In the genomic region with DNA sequence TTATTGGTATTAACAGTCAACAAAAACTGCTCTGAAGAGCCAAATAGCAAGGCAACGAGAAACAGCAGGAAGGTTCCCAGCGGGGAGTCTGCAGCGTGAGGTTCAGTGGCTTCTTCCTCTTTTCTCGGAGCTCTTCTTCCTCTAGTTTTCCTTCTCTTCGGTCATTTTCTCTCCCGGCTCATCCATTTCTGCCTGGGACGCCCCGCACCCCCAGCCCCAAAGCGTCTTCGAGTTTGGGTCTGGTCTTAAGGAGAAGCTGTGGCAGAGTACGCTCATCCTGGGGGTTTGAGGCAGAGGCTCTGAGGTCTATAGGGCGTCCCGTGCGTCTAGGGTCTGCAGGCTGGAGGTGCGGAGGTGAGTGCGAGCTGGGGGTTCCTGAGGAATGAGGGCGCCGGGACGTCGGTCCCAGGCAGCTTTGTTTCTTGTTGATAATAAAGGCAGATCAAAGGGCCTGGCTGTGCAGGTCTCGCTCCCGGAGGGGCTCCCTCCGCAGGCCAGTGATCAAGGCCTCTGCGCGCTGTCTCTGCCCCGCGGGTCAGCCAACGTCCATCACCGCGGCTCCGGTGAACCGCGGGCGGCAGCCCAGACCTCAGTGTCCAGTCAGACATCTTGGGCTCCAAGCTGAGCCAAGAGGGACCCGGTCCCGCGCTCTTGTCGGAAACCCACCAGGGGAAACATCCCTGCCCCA, we compare ENCODE assay signal across 7 mouse cellular contexts. TPM values are rescaled to one million over a fixed set of nuclear protein-coding genes. Genes with fewer than 3 reads are reported as not detected.
DNase-seq lines count a peak whose midpoint lies in the region; ATAC-seq and TF ChIP-seq lines count a peak whose summit lies in the region.

No protein-coding gene starts in this region.

- H3K9ac ChIP-seq in lung, postnatal 0 days (replicated peaks; ENCODE audit: low read depth): no peak overlapping the region
- H3K9ac ChIP-seq in hindbrain, postnatal 0 days (replicated peaks; ENCODE audit: low read length): no peak overlapping the region
- H3K9ac ChIP-seq in neural tube, embryonic 11.5 days (ENCODE audit: low read length): peak overlapping the region; percentile 42

- H3K27me3 ChIP-seq in lung, postnatal 0 days (replicated peaks; ENCODE audit: insufficient read depth, low read length): peaks cover 66% of the 10 kb centered on the region
- peaks cover 57% of the 10 kb centered on the region for H3K27me3 ChIP-seq in hindbrain, postnatal 0 days (ENCODE audit: insufficient read depth, low read length)
- peaks cover 75% of the 10 kb centered on the region for H3K27me3 ChIP-seq in neural tube, embryonic 11.5 days (ENCODE audit: control insufficient read depth, insufficient read depth, low read length)

- DNase-seq in lung, postnatal 0 days (ENCODE audit: low spot score): peak; percentile 25
- DNase-seq in lung, postnatal 10 days: no peak
- peak; percentile 73 for DNase-seq in embryo, embryonic 9.5 days (ENCODE audit: extremely low spot score)
- peak; percentile 16 for DNase-seq in hindbrain, postnatal 0 days (ENCODE audit: low spot score)
- DNase-seq in neural tube, embryonic 11.5 days (ENCODE audit: low spot score): peak; percentile 57
- no peak for DNase-seq in adrenal gland, postnatal 36 days
- DNase-seq in left cerebral cortex, adult 9 months (ENCODE audit: low spot score in 2 of 2): no peak

- no peak for TF ChIP-seq EP300 in lung, postnatal 0 days (IDR thresholded peaks at IDR 0.05)

- TF ChIP-seq CTCF in lung, postnatal 0 days (IDR thresholded peaks at IDR 0.05): no peak
- TF ChIP-seq CTCF in hindbrain, postnatal 0 days (IDR thresholded peaks at IDR 0.05; ENCODE audit: low read depth): no peak

- 2% methylated on average over 38 of the region's 38 CpGs for WGBS in lung, postnatal 0 days
- WGBS in hindbrain, postnatal 0 days: 3% methylated on average over 38 of the region's 38 CpGs
- WGBS in neural tube, embryonic 11.5 days: under 1% methylated on average over 38 of the region's 38 CpGs

- H3K4me3 ChIP-seq in lung, postnatal 0 days (ENCODE audit: low read depth, low read length): no peak overlapping the region
- H3K4me3 ChIP-seq in hindbrain, postnatal 0 days (ENCODE audit: low read length): 0 out of 2 replicates have a peak overlapping the region, but pooled peaks have one; percentile 7
- H3K4me3 ChIP-seq in neural tube, embryonic 11.5 days (ENCODE audit: low read depth, low read length): peak overlapping the region; percentile 26

- no peaks in the 10 kb centered on the region for H3K9me3 ChIP-seq in lung, postnatal 0 days (ENCODE audit: low read length)
- H3K9me3 ChIP-seq in hindbrain, postnatal 0 days (ENCODE audit: low read length): no peaks in the 10 kb centered on the region
- H3K9me3 ChIP-seq in neural tube, embryonic 11.5 days (ENCODE audit: control insufficient read depth, low read length): no peaks in the 10 kb centered on the region

- ATAC-seq in lung, postnatal 0 days: no peak
- ATAC-seq in hindbrain, postnatal 0 days: no peak
- no peak for ATAC-seq in neural tube, embryonic 11.5 days (ENCODE audit: insufficient read depth, low FRiP score, low TSS enrichment)

- H3K27ac ChIP-seq in lung, postnatal 0 days (ENCODE audit: low read length): no peak overlapping the region
- no peak overlapping the region for H3K27ac ChIP-seq in hindbrain, postnatal 0 days
- H3K27ac ChIP-seq in neural tube, embryonic 11.5 days (ENCODE audit: low read depth, low read length): 0 out of 2 replicates have a peak overlapping the region, but pooled peaks have one; percentile 58

- no peaks in the 10 kb centered on the region for H3K36me3 ChIP-seq in lung, postnatal 0 days (ENCODE audit: insufficient read depth, low read length)
- H3K36me3 ChIP-seq in hindbrain, postnatal 0 days (ENCODE audit: insufficient read depth, low read length): no peaks in the 10 kb centered on the region
- H3K36me3 ChIP-seq in neural tube, embryonic 11.5 days (ENCODE audit: control insufficient read depth, insufficient read depth, low read length): no peaks in the 10 kb centered on the region

- H3K4me2 ChIP-seq in lung, postnatal 0 days (replicated peaks; ENCODE audit: low read depth, low read length): no peak overlapping the region
- H3K4me2 ChIP-seq in hindbrain, postnatal 0 days (ENCODE audit: low read depth, low read length): peak overlapping the region; percentile 13; the same call in 1 of the 2 replicates
- peak overlapping the region; percentile 39 for H3K4me2 ChIP-seq in neural tube, embryonic 11.5 days (ENCODE audit: low read depth)

- peaks cover 11% of the 10 kb centered on the region; the same call in 1 of the 2 replicates for H3K4me1 ChIP-seq in lung, postnatal 0 days (ENCODE audit: insufficient read depth, low read depth, low read length)
- H3K4me1 ChIP-seq in hindbrain, postnatal 0 days (ENCODE audit: insufficient read depth, low read length): 0 out of 2 replicates have a peak, but pooled peaks cover 4% of the 10 kb centered on the region
- H3K4me1 ChIP-seq in neural tube, embryonic 11.5 days (ENCODE audit: control insufficient read depth, insufficient read depth, low read length): peaks cover 20% of the 10 kb centered on the region

RNA-seq across cellular contexts. Expression of a gene that starts 5.4 kb away (rescaled TPM):
- polyA plus RNA-seq in lung, postnatal 0 days (2015; fragmentation: Nextera tagmentation; extraction: Ambion mirVana): not detected in 2 replicates
- 1.7 and 3.8 TPM in 2 replicates for total RNA-seq in hindbrain, postnatal 0 days (2014; rRNA removed)
- polyA plus RNA-seq in hindbrain, postnatal 0 days (2015; fragmentation: Nextera tagmentation; extraction: Ambion mirVana): 0.49 and 0.63 TPM in 2 replicates
- 1.8 and 2.0 TPM in 2 replicates for polyA plus RNA-seq in neural tube, embryonic 11.5 days (2014; fragmentation: Nextera tagmentation; extraction: Ambion mirVana)
- total RNA-seq in adrenal gland, postnatal 36 days (2021): not detected

RNA-seq across cellular contexts. Expression of a gene that starts 35.2 kb away (rescaled TPM):
- 10.9 and 12.8 TPM in 2 replicates for polyA plus RNA-seq in lung, postnatal 0 days (2015; fragmentation: Nextera tagmentation; extraction: Ambion mirVana)
- 2.9 and 3.1 TPM in 2 replicates for total RNA-seq in hindbrain, postnatal 0 days (2014; rRNA removed)
- 6.2 and 7.1 TPM in 2 replicates for polyA plus RNA-seq in hindbrain, postnatal 0 days (2015; fragmentation: Nextera tagmentation; extraction: Ambion mirVana)
- 12.4 and 14.5 TPM in 2 replicates for polyA plus RNA-seq in neural tube, embryonic 11.5 days (2014; fragmentation: Nextera tagmentation; extraction: Ambion mirVana)
- 10 to 100 TPM; 18.8 to 26.8 TPM for total RNA-seq in adrenal gland, postnatal 36 days (2021)

RNA-seq across cellular contexts. Expression of a gene that starts 35.3 kb away (rescaled TPM):
- 38.9 and 39.3 TPM in 2 replicates for polyA plus RNA-seq in lung, postnatal 0 days (2015; fragmentation: Nextera tagmentation; extraction: Ambion mirVana)
- 2.4 and 3.3 TPM in 2 replicates for total RNA-seq in hindbrain, postnatal 0 days (2014; rRNA removed)
- polyA plus RNA-seq in hindbrain, postnatal 0 days (2015; fragmentation: Nextera tagmentation; extraction: Ambion mirVana): 25.2 and 31.5 TPM in 2 replicates
- 21.0 and 23.0 TPM in 2 replicates for polyA plus RNA-seq in neural tube, embryonic 11.5 days (2014; fragmentation: Nextera tagmentation; extraction: Ambion mirVana)
- 10 to 100 TPM; 15.7 to 21.3 TPM for total RNA-seq in adrenal gland, postnatal 36 days (2021)

RNA-seq across cellular contexts. Expression of a gene that starts 58.4 kb away (rescaled TPM):
- polyA plus RNA-seq in lung, postnatal 0 days (2015; fragmentation: Nextera tagmentation; extraction: Ambion mirVana): 30.4 and 30.6 TPM in 2 replicates
- 39.7 and 49.9 TPM in 2 replicates for total RNA-seq in hindbrain, postnatal 0 days (2014; rRNA removed)
- polyA plus RNA-seq in hindbrain, postnatal 0 days (2015; fragmentation: Nextera tagmentation; extraction: Ambion mirVana): 102 and 105 TPM in 2 replicates
- 93.3 and 98.5 TPM in 2 replicates for polyA plus RNA-seq in neural tube, embryonic 11.5 days (2014; fragmentation: Nextera tagmentation; extraction: Ambion mirVana)
- total RNA-seq in adrenal gland, postnatal 36 days (2021): 10 to 100 TPM; 52.4 to 57.9 TPM

Comparison
In these comparisons a context has a peak if more than half of its experiments do, and no peak if none do; other contexts are left out.
1. DNase-seq: peak in lung, postnatal 0 days (single experiment), embryo, embryonic 9.5 days (single experiment), hindbrain, postnatal 0 days (single experiment) and neural tube, embryonic 11.5 days (single experiment); none in lung, postnatal 10 days (single experiment), adrenal gland, postnatal 36 days (0 of 2) and left cerebral cortex, adult 9 months (0 of 2).